Mouse (Mus musculus): ENCODE results near the gene Treml1. TPM values are rescaled to one million over a fixed set of nuclear protein-coding genes. Genes with fewer than 3 reads are reported as not detected.
A peak's percentile ranks its signal among the peaks of the same experiment; 100 is the strongest.

Treml1 gene
- total RNA-seq, 2 experiments from 2014 or later = 0.23 TPM; not detected in 1

- peak; percentile 99 for DNase-seq
Observed at GRCm38 (mm10) chr17:48409380-48410298, 49.9 kb downstream of the Treml1 start, which contains the start of the genes Nfya and Oard1. Gene Nfya, minus strand, starts transcription at chr17:48409906. Gene Oard1, plus strand, starts transcription at chr17:48410014.

- DNase-seq = no peak
Observed at GRCm38 (mm10) chr17:48410299-48410785, 50.6 kb downstream of the Treml1 start.

- no peak for DNase-seq
Observed at GRCm38 (mm10) chr17:48411241-48411640, 51.5 kb downstream of the Treml1 start.

GRCm38 (mm10) chr17:48416011-48416410, 56.3 kb downstream of the Treml1 start:
- DNase-seq = no peak

Other genes with a start within 250 kb of the Treml1 start
- not detected for gene 9830107B12Rik, start 213.6 kb upstream of the Treml1 start, total RNA-seq (2021)
- gene A530064D06Rik, start 192.6 kb upstream of the Treml1 start, total RNA-seq (2021) = not detected
- not detected for gene Trem1, start 127.1 kb upstream of the Treml1 start, total RNA-seq (2021)
- not detected for gene Trem3, start 112.1 kb upstream of the Treml1 start, total RNA-seq (2021)
- not detected for gene Treml4, start 95.6 kb upstream of the Treml1 start, total RNA-seq (2021)
- gene Treml2, start 60.4 kb upstream of the Treml1 start, total RNA-seq (2021) = under 1 TPM in 1 of 2 experiments, not detected in 1; 0.08 TPM
- not detected for gene B430306N03Rik, start 43.8 kb upstream of the Treml1 start, total RNA-seq (2021)
- gene Trem2, start 13.5 kb upstream of the Treml1 start, total RNA-seq (2021) = under 1 TPM in 1 of 2 experiments, not detected in 1; 0.83 TPM
- 1 to 10 TPM; 6.9 TPM for gene Nfya, start 50.0 kb downstream of the Treml1 start, total RNA-seq (2021)
- gene Oard1, start 50.1 kb downstream of the Treml1 start, total RNA-seq (2021) = 1 to 10 TPM; 9.0 to 9.8 TPM
- gene Apobec2, start 73.0 kb downstream of the Treml1 start, total RNA-seq (2021) = 100 to 1,000 TPM; 500 to 744 TPM
- gene Tspo2, start 91.6 kb downstream of the Treml1 start, total RNA-seq (2021) = not detected
- gene Unc5cl, start 95.0 kb downstream of the Treml1 start, total RNA-seq (2021) = not detected

All from gastrocnemius, postnatal 25 days (tissue).